Mouse (Mus musculus) urinary bladder, postnatal 0 days (tissue): ENCODE results near the gene Ltn1. TPM values are rescaled to one million over a fixed set of nuclear protein-coding genes. Genes with fewer than 3 reads are reported as not detected.

Experiments used
- polyA plus RNA-seq: library from polyadenylated mRNA; unstranded; fragments of >200 nt; fragmentation: Nextera tagmentation; extraction: Ambion mirVana; gene quantifications from 2 replicates; pipeline ENCODE4 v1.2.1, GENCODE M21; 2015

Ltn1 gene
- 13.0 and 13.8 TPM in 2 replicates for polyA plus RNA-seq

DNA sequence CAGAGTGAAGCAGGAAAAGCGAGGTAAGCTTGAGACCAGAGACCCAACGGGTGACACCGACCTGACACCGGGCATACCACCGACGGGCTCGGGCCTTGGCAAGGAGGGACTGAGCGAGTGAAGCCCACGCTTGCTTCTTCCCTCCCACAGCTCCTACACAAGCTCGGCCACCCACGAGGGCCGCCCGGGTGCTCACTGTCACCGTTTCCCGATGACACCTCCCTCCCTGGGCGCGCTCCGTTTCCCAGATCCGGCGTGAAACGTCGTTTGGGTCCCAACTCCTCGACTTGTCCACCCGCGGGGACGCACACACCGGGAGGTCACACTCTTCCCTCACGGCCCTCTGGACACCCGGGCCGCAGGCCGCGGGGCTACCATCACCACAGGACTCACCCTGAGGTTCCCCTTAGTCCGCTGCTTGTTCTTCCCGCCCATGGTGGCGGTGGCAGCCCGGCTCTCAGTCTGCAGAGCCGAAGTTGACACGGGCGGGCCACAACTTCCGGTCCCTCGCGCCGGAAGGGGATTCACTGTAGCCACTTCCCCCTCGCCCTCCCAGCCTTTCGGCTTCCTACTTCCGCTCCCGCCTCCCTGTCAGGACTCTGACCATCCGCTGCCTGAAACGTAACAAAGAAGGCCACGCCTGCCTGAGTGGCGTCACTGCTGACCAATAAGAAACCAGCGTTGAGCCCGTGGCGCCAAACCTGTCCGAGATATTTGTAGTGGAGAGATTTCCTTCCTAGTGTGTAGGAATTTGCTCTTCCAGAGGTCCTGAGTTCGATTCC lies at the start of gene Ltn1:
Gene Ltn1 (minus strand): TSS at position 580 of the 782 bp plus-strand sequence.

GRCm38 (mm10) chr16:87454419-87455179 lies 22.2 kb upstream of the Ltn1 start, which contains the start of gene Usp16:
Gene Usp16, plus strand, starts transcription at chr16:87454703.

DNA sequence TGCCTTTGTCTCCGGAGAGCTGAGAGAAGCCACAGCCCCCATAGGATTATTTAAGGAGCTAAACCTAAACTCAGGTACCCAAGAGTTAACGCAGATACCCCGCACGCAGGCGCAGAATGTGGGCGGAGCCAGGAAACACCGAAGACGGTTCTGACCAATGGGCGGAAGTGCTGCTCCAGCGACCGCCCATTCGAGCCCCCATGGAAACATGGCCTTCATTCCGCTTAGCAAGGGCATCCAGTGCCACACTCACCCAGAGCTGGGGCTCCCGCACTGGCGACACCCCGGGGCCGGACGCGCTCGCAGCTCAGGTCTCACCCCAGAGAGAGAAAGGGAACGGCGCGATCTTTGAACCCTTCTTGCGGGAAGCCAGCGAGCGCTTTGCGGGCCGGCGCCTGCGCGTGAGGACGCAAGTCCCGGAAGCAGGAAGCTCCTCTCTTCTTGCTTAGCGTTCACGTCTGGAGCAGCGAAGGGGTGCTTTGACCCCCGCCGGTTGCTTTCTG lies 7.8 kb upstream of the Ltn1 start, which contains the start of gene Rwdd2b:
Gene Rwdd2b (minus strand): TSS at position 390 of the 503 bp plus-strand sequence.

GRCm38 (mm10) chr16:87354075-87354583 lies 78.3 kb downstream of the Ltn1 start, which contains the start of gene N6amt1:
Gene N6amt1, plus strand, starts transcription at chr16:87354185.

Other genes with a start within 250 kb of the Ltn1 start
- gene N6amt1, start 78.4 kb downstream of the Ltn1 start, polyA plus RNA-seq: 30.5 and 31.6 TPM in 2 replicates
- gene Rwdd2b, start 8.0 kb upstream of the Ltn1 start, polyA plus RNA-seq: 4.2 and 5.4 TPM in 2 replicates
- gene Usp16, start 22.1 kb upstream of the Ltn1 start, polyA plus RNA-seq: 32.3 and 36.3 TPM in 2 replicates
- gene Cct8, start 63.3 kb upstream of the Ltn1 start, polyA plus RNA-seq: 200 and 230 TPM in 2 replicates
- 0.44 and 0.57 TPM in 2 replicates for gene Map3k7cl, start 120.7 kb upstream of the Ltn1 start, polyA plus RNA-seq